Mouse (Mus musculus) left cerebral cortex, adult 8-10 months (tissue): ENCODE results near the gene Atp5f1. TPM values are rescaled to one million over a fixed set of nuclear protein-coding genes. Genes with fewer than 3 reads are reported as not detected.
"Not testable (repeated sequence)": the region's sequence is repeated elsewhere in the genome, so short reads cannot be mapped to it uniquely, and the experiment has no call there.

ENCODE experiments used
- DNase-seq, 2 experiments: peaks; one replicate each; pipeline ENCODE4 v3.0.0; 2022; ENCODE audit warnings: low spot score in 2 of 2
- total RNA-seq, 4 experiments: library from RNA; stranded (reverse); gene quantifications; 2 replicates each; pipeline ENCODE4 v1.2.4; 2022

Atp5f1 gene
- total RNA-seq, 4 experiments from 2014 or later: 248 to 269 (median 257) TPM

DNA sequence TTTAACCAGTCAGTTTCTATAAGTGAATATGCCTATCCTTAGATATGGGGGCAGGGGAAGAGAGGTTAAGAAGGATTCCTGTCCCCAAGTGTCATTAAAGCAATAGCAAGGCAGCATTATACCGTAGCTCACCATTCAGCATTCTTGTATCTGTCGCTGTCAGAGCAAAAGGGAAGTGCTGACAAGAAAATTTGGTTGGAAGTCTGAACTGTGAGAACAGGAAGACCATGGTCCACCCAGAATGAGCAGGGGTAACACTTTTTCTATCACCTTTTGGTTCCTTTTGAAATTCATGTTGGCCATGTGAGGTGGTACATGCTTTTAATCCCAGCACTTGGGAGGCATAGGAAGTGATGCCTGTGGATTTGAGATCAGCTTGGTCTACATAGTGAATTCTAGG is 28.8 kb downstream of the Atp5f1 start:
- no peak for DNase-seq

GRCm38 (mm10) chr3:105929821-105930220 is 30.1 kb downstream of the Atp5f1 start:
- DNase-seq: no peak

GRCm38 (mm10) chr3:105928781-105929180 is 31.1 kb downstream of the Atp5f1 start:
- no peak for DNase-seq

- no peak for DNase-seq
These were observed 31.7 kb downstream of the Atp5f1 start for GRCm38 (mm10) chr3:105928195-105928569.

GRCm38 (mm10) chr3:105927561-105928194 is 32.2 kb downstream of the Atp5f1 start:
- no peak for DNase-seq

DNA sequence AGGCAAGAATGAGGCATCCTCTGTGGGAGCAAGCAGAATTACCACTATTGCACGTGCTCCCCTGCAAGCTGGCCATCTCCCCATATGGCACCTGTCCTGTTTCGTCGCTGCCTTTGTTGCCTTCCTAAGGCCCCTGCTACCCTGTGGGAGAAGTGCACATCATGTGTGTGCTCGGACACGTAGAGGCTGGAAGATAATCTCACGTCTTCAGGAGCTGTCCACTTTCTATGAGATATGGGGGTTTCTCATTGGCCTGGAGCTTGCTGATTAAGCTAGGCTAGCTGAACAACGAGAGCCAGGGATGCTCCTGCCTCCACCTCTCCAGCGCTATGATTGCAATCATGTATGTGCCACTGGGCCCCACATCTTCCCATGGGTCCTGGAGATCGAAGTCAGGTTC is 35.3 kb downstream of the Atp5f1 start:
- no peak for DNase-seq

DNA sequence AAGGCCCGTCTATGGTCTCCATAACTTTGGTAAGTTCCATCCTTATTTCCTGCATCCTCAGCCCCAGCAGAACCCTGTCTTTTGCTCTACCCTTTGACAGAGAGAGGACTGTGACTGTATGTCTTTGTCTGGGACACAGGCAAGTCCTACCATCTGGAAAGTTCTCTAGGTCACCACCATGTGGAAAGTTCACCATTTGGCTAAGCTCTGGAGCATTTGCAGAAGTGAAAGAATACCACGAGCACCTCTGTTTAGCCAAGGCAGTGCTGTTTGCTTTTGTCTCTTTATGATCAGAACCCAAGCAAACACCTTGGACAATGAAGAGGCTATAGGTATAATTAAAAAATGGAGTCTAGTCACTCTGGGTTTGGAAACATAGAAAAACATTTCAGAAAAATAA is 37.9 kb downstream of the Atp5f1 start:
- DNase-seq: no peak

DNA sequence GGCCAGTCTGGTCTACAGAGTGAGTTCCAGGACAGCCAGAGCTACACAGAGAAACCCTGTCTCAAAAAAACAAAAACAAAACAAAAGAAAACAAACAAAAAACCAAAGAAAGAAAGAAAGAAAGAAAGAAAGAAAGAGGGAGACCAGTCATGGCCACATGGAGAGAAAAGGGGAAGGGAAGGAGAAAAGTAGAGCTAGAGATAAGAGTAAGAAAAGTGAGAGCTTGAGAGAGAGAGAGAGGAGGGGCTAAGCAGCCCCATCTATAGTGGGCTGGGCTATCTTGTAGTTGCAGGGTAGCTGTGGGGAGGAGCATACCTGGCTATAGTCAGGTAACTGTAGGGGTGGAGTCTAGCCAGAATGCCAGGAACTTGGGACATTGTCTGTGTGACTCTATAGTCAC is 39.2 kb downstream of the Atp5f1 start:
- not testable (repeated sequence) for DNase-seq

DNA sequence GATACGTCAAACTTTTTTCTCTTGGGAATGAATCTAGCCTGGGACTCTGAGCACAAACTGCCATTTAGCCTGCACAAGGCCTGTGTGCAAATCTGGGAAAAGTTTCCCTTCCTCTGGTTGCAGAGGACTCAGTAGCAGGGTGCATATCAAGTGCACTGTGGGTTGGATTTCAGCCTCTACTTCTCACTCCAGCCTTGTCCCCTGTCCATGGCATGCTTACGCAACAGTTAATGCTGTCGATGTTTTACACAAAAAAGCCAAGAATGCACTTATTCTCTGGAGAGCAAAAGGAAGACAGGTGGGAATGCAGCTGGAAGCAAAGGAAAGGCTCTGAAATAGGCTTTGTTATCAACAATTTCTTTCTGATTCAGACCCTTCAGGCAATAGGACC is 41.5 kb downstream of the Atp5f1 start:
- no peak for DNase-seq

DNA sequence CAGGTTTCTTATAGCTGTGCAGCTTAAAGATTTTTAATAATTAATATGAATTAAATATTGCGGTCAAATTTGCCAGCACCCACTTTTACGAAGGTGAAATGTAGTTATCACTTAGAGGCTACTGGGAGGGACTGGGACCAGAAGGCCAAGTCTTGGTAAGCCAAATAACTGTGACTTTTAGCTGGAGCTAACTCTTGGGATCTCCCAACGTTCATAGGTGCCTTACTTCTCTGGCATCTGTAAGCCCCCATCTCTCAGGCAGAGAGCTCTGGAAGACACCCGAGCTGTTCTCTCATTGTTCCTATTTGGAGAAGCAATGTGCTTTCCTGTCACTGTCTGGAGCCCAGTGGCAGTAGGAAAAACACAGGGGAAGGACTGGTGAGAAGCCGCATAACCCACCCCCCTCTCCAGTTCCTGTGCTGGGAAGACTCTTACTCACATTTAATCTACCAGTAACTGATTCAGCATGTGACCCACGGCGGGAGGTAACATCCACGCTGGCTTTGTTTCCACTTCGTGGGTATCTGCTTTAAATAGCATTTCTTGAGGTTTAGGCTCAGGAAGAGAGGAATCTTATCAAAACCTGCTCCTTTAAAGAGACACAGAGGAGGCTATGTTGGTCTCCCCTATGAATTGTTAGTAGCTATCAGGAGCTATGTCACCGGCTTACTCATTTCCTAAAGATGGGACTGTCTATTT is 42.1 kb downstream of the Atp5f1 start:
- DNase-seq: no peak

DNA sequence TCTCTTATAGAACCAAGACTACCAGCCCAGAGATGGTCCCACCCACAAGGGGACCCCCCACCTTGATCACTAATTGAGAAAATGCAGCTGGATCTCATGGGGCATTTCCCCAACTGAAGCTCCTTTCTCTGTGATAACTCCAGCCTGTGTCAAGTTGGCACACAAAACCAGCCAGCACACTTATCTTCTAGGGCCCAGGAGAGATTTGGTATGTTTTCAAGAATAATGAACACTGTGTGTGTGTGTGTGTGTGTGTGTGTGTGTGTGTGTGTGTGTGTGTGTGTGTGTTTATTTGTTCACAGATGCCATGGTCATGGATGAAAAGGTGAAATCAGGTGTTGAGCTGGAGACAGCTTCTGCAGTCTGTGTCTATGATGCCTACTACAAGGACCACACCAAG is 43.4 kb downstream of the Atp5f1 start:
- DNase-seq: not testable (repeated sequence)

GRCm38 (mm10) chr3:105915281-105915680 is 44.6 kb downstream of the Atp5f1 start:
- no peak for DNase-seq

GRCm38 (mm10) chr3:105913839-105914681 is 45.8 kb downstream of the Atp5f1 start:
- DNase-seq: no peak

DNA sequence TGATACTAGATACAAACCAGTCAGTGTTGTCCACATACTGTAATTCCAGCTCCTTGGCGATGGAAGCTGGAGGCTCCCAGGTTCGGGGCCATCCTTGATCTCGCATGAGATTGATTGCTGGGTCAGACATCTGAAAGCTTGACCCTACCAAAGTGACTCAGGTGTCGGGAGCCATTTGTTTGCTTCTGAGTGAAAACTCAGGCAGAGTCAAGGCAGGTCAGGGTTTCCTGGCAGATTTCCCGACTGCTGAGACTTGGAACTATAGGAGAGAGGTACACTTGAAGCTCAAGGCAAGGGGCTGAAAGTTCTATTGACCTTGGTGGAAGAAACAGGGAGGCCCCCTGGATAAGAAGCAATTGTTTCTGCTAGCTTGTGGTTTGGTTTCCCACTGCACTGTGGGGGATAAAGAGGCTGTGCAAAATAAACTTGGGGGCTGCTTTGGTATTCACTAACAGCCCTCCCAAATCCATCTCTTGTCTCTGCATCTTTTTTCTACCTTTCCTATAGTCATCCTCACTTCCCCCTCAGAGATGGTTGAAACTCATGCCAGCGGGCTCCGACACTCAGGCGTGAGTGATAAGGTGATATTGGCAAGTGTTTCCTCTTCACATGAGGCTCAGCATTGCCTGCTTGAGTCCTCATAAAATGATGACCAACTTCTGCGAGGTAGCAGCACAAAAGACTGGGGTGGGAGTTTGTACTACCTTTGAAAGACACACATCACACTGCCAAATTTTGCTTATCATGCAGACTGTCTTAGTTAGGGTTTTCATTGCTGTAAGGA is 47.6 kb downstream of the Atp5f1 start:
- DNase-seq: no peak

DNA sequence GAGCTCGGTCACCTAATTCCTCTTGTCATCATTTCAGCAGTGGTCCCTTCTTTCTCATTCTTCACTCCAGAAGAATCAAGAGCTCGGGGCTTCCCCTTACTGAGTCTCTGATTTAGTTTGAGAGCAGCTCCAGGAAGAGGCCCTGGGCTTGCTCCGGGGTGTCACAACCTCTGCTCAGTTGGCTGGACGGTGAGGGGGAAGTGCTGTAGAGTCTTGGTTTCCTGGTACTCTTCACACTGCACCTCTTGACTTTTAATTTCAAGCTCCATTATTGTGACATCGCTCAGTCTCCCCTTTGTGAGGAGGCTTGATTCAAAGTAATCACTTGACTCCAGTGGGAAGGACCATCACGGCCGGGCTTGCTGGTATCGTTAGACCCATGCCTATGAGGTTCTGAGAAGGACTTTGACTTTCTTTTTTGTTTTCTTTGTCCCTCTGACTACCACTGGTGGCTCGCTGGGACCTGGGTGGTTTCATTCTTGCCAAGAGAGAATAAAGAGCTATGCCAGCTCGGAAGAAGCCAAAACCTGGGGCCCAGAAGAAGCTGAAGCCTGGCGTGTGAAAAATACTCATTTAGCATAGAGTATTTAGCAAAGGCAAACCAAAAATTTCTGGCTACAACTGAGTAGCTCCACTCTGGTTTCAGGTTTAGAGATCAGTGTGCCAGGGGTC is 49.2 kb downstream of the Atp5f1 start:
- DNase-seq: no peak

DNA sequence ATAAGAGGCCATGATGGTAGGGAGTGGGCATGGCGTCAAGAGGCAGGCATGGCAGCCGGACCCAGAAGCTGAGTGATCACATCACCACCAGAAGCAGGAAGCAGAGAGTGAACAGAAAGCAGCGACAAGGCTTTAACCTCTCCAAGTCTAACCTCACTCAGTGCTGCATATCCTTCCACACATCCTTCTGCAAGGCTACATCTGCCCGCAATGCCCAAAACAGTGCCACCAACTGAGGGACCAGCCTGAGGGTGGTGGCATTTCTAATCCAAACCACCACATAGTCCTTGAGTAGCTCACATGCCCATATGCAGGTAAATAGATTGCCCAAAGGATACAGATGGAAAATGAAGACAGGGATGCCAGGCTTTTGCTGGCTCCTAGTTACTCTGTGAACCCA is 50.9 kb downstream of the Atp5f1 start:
- DNase-seq: no peak

DNA sequence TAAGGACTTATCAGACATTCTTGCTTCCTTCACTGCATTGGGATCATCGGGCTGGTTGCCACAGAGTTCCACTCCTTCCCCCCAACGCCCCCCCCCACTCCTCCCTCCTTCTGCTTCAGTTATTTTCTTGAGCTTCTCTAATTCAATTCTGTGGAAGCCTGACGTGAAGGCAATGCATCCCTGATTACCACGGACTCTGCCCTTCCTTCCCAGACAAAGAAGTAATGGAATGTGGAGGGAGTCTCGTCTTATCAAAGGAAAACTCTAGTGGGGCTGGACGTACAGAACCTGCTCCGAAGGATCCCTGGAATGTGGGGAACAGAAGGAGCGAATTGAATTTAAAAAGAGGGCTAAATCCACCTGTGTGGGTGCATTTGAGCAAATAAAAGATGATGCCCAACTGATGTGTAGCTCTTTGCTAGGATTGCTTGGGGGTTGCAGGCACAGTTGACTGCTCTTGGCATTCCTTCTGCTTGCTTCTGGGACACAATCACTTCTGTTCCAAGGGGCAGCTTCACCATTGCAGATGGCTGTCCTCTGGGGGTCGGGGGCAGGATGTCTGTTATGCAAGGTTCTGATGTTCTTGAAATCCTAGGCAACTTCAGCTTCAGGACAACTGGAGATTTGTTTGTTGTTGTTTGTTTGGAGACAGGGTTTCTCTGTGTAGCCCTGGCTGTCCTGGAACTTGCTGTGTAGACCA is 51.8 kb downstream of the Atp5f1 start:
- DNase-seq: no peak

DNA sequence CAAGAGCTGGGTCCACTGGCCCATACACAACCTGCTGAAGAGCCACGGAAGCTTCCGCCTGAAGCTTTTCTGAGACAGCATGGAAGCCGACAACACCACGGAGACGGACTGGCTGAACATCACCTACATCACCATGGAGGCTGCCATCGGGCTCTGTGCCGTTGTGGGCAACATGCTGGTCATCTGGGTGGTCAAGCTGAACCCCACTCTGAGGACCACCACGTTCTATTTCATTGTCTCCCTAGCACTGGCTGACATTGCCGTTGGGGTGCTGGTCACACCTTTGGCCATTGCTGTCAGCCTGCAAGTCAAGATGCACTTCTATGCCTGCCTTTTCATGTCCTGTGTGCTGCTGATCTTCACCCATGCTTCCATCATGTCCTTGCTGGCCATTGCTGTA is 55.2 kb downstream of the Atp5f1 start:
- DNase-seq: no peak

DNA sequence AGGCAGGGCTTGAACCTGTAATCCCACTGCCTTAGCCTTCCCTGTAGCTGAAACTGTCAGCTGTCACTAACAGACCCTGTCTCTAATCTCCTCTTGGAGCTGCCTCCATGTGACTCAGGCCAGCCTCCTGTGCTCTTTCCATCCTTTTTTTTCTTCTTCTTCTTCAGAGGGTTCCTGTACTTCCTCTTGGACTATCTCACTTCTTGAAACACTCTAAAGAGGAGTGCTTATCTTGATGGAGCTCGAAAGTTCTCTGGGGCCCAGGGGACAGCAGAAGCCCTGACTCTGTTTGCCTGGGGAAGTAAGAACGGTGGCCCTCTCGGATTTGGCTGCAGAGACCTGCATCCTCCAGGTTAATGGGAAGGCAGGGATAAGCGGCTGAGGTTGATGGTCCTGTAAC is 55.7 kb downstream of the Atp5f1 start:
- DNase-seq: no peak

GRCm38 (mm10) chr3:105901468-105901867 is 58.4 kb downstream of the Atp5f1 start:
- no peak for DNase-seq
